7 mouse cellular contexts compared by ENCODE assay signal in genomic region chr5:92083417-92084038, GRCm38 (mm10). TPM values are rescaled to one million over a fixed set of nuclear protein-coding genes. Genes with fewer than 3 reads are reported as not detected.
A peak's percentile ranks its signal among the peaks of the same experiment; 100 is the strongest.
DNase-seq lines count a peak whose midpoint lies in the region; ATAC-seq and TF ChIP-seq lines count a peak whose summit lies in the region.

G3bp2 (minus strand) TSS chr5:92083719.

- peak; percentile 87 for TF ChIP-seq POLR2A in small intestine, adult 2 months (IDR thresholded peaks at IDR 0.05; ENCODE audit: low read depth, low read length)

- H3K27me3 ChIP-seq in embryonic facial prominence, embryonic 10.5 days (replicated peaks; ENCODE audit: low read depth, poor library complexity, severe bottlenecking), result no peaks in the 10 kb centered on the region
- no peaks in the 10 kb centered on the region for H3K27me3 ChIP-seq in intestine, postnatal 0 days (replicated peaks; ENCODE audit: control insufficient read depth, insufficient read depth, low read length)
- H3K27me3 ChIP-seq in midbrain, embryonic 12.5 days, result no peaks in the 10 kb centered on the region
- no peaks in the 10 kb centered on the region for H3K27me3 ChIP-seq in small intestine, adult 2 months (ENCODE audit: control insufficient read depth, insufficient read depth, low read length)

- peak within 1 kb of the TSS; percentile 91 for H3K9ac ChIP-seq in intestine, postnatal 0 days (ENCODE audit: low read depth, low read length)
- H3K9ac ChIP-seq in midbrain, embryonic 12.5 days (replicated peaks), result peak within 1 kb of the TSS; percentile 98

- ATAC-seq in intestine, postnatal 0 days, result peak; percentile 98
- ATAC-seq in midbrain, embryonic 12.5 days (ENCODE audit: low FRiP score, low read depth), result peak; percentile 97

- H3K27ac ChIP-seq in embryonic facial prominence, embryonic 10.5 days (replicated peaks), result peak within 1 kb of the TSS; percentile 98
- H3K27ac ChIP-seq in intestine, postnatal 0 days (ENCODE audit: low read depth, low read length), result peak within 1 kb of the TSS; percentile 98
- H3K27ac ChIP-seq in midbrain, embryonic 12.5 days (replicated peaks), result peak within 1 kb of the TSS; percentile 99
- peak within 1 kb of the TSS; percentile 87 for H3K27ac ChIP-seq in small intestine, adult 2 months (ENCODE audit: insufficient read depth, low read depth, low read length)

- intact Hi-C loops in left cerebral cortex, postnatal 4 days (cut with DNase I), result loop anchor here (5.0 kb wide), 1 partner anchor 54 kb away; the partner anchor contains the start of gene Uso1

- WGBS in embryonic facial prominence, embryonic 10.5 days, result under 1% methylated on average over 65 of the region's 65 CpGs
- under 1% methylated on average over 64 of the region's 65 CpGs for WGBS in intestine, postnatal 0 days
- under 1% methylated on average over 62 of the region's 65 CpGs for WGBS in midbrain, embryonic 12.5 days
- WGBS in small intestine, adult 2 months, result under 1% methylated on average over 64 of the region's 65 CpGs

- H3K36me3 ChIP-seq in embryonic facial prominence, embryonic 10.5 days (replicated peaks), result no peaks in the 10 kb centered on the region
- H3K36me3 ChIP-seq in intestine, postnatal 0 days (ENCODE audit: control insufficient read depth, insufficient read depth), result no peaks in the 10 kb centered on the region
- H3K36me3 ChIP-seq in midbrain, embryonic 12.5 days, result no peaks in the 10 kb centered on the region
- no peaks in the 10 kb centered on the region for H3K36me3 ChIP-seq in small intestine, adult 2 months (ENCODE audit: control insufficient read depth, insufficient read depth, low read length)

- peak; percentile 98 for DNase-seq in adrenal gland, postnatal 10 days
- peak; percentile 99 for DNase-seq in embryonic facial prominence, embryonic 10.5 days (ENCODE audit: low spot score)
- peak; percentile 73 for DNase-seq in gonadal fat pad, adult 2 months (ENCODE audit: low read depth)
- DNase-seq in left cerebral cortex, postnatal 4 days, result peak; percentile 99

- TF ChIP-seq CTCF in intestine, postnatal 0 days (IDR thresholded peaks at IDR 0.05; ENCODE audit: low read depth), result no peak
- no peak for TF ChIP-seq CTCF in small intestine, adult 2 months (IDR thresholded peaks at IDR 0.05; ENCODE audit: extremely low read depth, insufficient read length, insufficient replicate concordance, low read depth, low read length)

- H3K9me3 ChIP-seq in embryonic facial prominence, embryonic 10.5 days, result no peaks in the 10 kb centered on the region
- no peaks in the 10 kb centered on the region for H3K9me3 ChIP-seq in intestine, postnatal 0 days (ENCODE audit: control insufficient read depth)
- H3K9me3 ChIP-seq in midbrain, embryonic 12.5 days, result no peaks in the 10 kb centered on the region

- peaks cover 33% of the 10 kb centered on the region for H3K4me1 ChIP-seq in embryonic facial prominence, embryonic 10.5 days
- peaks cover 6% of the 10 kb centered on the region; the same call in 1 of the 2 replicates for H3K4me1 ChIP-seq in intestine, postnatal 0 days (replicated peaks; ENCODE audit: control insufficient read depth, insufficient read depth, low read length)
- peaks cover 24% of the 10 kb centered on the region for H3K4me1 ChIP-seq in midbrain, embryonic 12.5 days
- H3K4me1 ChIP-seq in small intestine, adult 2 months (ENCODE audit: control insufficient read depth, insufficient read depth, insufficient read length, low read length), result peaks cover 5% of the 10 kb centered on the region; the same call in 1 of the 2 replicates

- H3K4me3 ChIP-seq in embryonic facial prominence, embryonic 10.5 days, result peak within 1 kb of the TSS; percentile 96
- H3K4me3 ChIP-seq in intestine, postnatal 0 days (ENCODE audit: low read depth, low read length), result peak within 1 kb of the TSS; percentile 96
- peak within 1 kb of the TSS; percentile 98 for H3K4me3 ChIP-seq in midbrain, embryonic 12.5 days
- H3K4me3 ChIP-seq in small intestine, adult 2 months (ENCODE audit: low read depth, low read length), result peak within 1 kb of the TSS; percentile 88

- peak within 1 kb of the TSS; percentile 85 for H3K4me2 ChIP-seq in intestine, postnatal 0 days (replicated peaks; ENCODE audit: low read depth)
- peak within 1 kb of the TSS; percentile 61 for H3K4me2 ChIP-seq in midbrain, embryonic 12.5 days (replicated peaks)

RNA-seq across cellular contexts. Expression of gene G3bp2, which starts in this region (rescaled TPM):
- total RNA-seq in adrenal gland, postnatal 10 days (2021), result 10 to 100 TPM; 92.8 to 96.6 TPM
- 282 and 292 TPM in 2 replicates for polyA plus RNA-seq in embryonic facial prominence, embryonic 10.5 days (2016; fragmentation: Nextera tagmentation; extraction: Ambion mirVana)
- polyA plus RNA-seq in gonadal fat pad, adult 2 months (2012; rRNA removed), result 31.6 and 37.3 TPM in 2 replicates
- 121 and 132 TPM in 2 replicates for polyA plus RNA-seq in intestine, postnatal 0 days (2015; fragmentation: Nextera tagmentation; extraction: Ambion mirVana)
- 100 to 1,000 TPM; 201 to 203 TPM for total RNA-seq in left cerebral cortex, postnatal 4 days (2021)
- polyA plus RNA-seq in midbrain, embryonic 12.5 days (2016; fragmentation: Nextera tagmentation; extraction: Ambion mirVana), result 303 and 317 TPM in 2 replicates
- 3.1 and 6.9 TPM in 2 replicates for polyA plus RNA-seq in small intestine, adult 2 months (2012; rRNA removed)

Comparison
In these comparisons a context has a peak if more than half of its experiments do, and no peak if none do; other contexts are left out.
1. Peak in every context shown above with its lines: DNase-seq, ATAC-seq, H3K4me3 ChIP-seq and H3K27ac ChIP-seq.